Mouse (Mus musculus): Measurements from ENCODE around the gene Noto. TPM values are rescaled to one million over a fixed set of nuclear protein-coding genes. Genes with fewer than 3 reads are reported as not detected.

Noto gene
- polyA plus RNA-seq, 1 experiment from 2014 or later, result 0.47 TPM

Other genes starting within 250 kb of the Noto start
- not detected in 2 replicates for gene Emx1, start 236.4 kb upstream of the Noto start, polyA plus RNA-seq (2015; fragmentation: Nextera tagmentation; extraction: Ambion mirVana)
- 7.7 TPM in 2 replicates for gene Sfxn5, start 90.5 kb upstream of the Noto start, polyA plus RNA-seq (2015; fragmentation: Nextera tagmentation; extraction: Ambion mirVana)
- gene Rab11fip5, start 49.3 kb upstream of the Noto start, polyA plus RNA-seq (2015; fragmentation: Nextera tagmentation; extraction: Ambion mirVana), result 14.1 and 14.2 TPM in 2 replicates
- gene Smyd5, start 8.1 kb downstream of the Noto start, polyA plus RNA-seq (2015; fragmentation: Nextera tagmentation; extraction: Ambion mirVana), result 62.6 and 64.0 TPM in 2 replicates
- 502 and 506 TPM in 2 replicates for gene Cct7, start 27.6 kb downstream of the Noto start, polyA plus RNA-seq (2015; fragmentation: Nextera tagmentation; extraction: Ambion mirVana)
- 46.0 and 46.7 TPM in 2 replicates for gene Pradc1, start 28.1 kb downstream of the Noto start, polyA plus RNA-seq (2015; fragmentation: Nextera tagmentation; extraction: Ambion mirVana)
- gene Fbxo41, start 79.1 kb downstream of the Noto start, polyA plus RNA-seq (2015; fragmentation: Nextera tagmentation; extraction: Ambion mirVana), result 0.06 and 0.16 TPM in 2 replicates
- not detected in 2 replicates for gene Egr4, start 89.7 kb downstream of the Noto start, polyA plus RNA-seq (2015; fragmentation: Nextera tagmentation; extraction: Ambion mirVana)
- 5.0 and 5.4 TPM in 2 replicates for gene Alms1, start 163.6 kb downstream of the Noto start, polyA plus RNA-seq (2015; fragmentation: Nextera tagmentation; extraction: Ambion mirVana)